In genomic region chr4:152434836-152435235, GRCm38 (mm10) we compare ENCODE assay signal across 8 mouse cellular contexts. TPM values are rescaled to one million over a fixed set of nuclear protein-coding genes. Genes with fewer than 3 reads are reported as not detected.
DNase-seq lines count a peak whose midpoint lies in the region; ATAC-seq and TF ChIP-seq lines count a peak whose summit lies in the region.

No protein-coding gene starts in this region.

- H3K4me1 ChIP-seq in heart, embryonic 13.5 days = peaks cover 5% of the 10 kb centered on the region
- H3K4me1 ChIP-seq in kidney, embryonic 16.5 days (ENCODE audit: insufficient read depth, low read length) = no peaks in the 10 kb centered on the region
- H3K4me1 ChIP-seq in limb, embryonic 15.5 days = peaks cover 9% of the 10 kb centered on the region; the same call in 1 of the 2 replicates
- no peaks in the 10 kb centered on the region for H3K4me1 ChIP-seq in stomach, embryonic 14.5 days (ENCODE audit: control insufficient read depth, insufficient read depth, low read length)

- H3K9ac ChIP-seq in heart, embryonic 13.5 days = no peak overlapping the region
- H3K9ac ChIP-seq in kidney, embryonic 16.5 days (replicated peaks; ENCODE audit: low read length) = no peak overlapping the region
- no peak overlapping the region for H3K9ac ChIP-seq in limb, embryonic 15.5 days
- H3K9ac ChIP-seq in stomach, embryonic 14.5 days (replicated peaks; ENCODE audit: low read depth, low read length) = no peak overlapping the region

- DNase-seq in B cell, adult 2 months = peak; percentile 75 to 78
- DNase-seq in brain, embryonic 14.5 days (ENCODE audit: low read depth) = peak; percentile 97
- DNase-seq in natural killer cell, adult 2 months (ENCODE audit: low spot score in 2 of 2) = peak; percentile 53 to 69

- no peaks in the 10 kb centered on the region for H3K36me3 ChIP-seq in heart, embryonic 13.5 days
- H3K36me3 ChIP-seq in kidney, embryonic 16.5 days (ENCODE audit: insufficient read depth, low read length) = no peaks in the 10 kb centered on the region
- no peaks in the 10 kb centered on the region for H3K36me3 ChIP-seq in limb, embryonic 15.5 days
- no peaks in the 10 kb centered on the region for H3K36me3 ChIP-seq in stomach, embryonic 14.5 days (ENCODE audit: control insufficient read depth, insufficient read depth, low read length)

- 3% methylated on average over 9 of the region's 9 CpGs for WGBS in heart, embryonic 13.5 days
- 4% methylated on average over 9 of the region's 9 CpGs for WGBS in kidney, embryonic 16.5 days
- 2% methylated on average over 9 of the region's 9 CpGs for WGBS in limb, embryonic 15.5 days
- 2% methylated on average over 9 of the region's 9 CpGs for WGBS in stomach, embryonic 14.5 days

- peak overlapping the region; percentile 64 for H3K4me2 ChIP-seq in heart, embryonic 13.5 days
- peak overlapping the region; percentile 38 for H3K4me2 ChIP-seq in kidney, embryonic 16.5 days (replicated peaks; ENCODE audit: low read depth, low read length)
- H3K4me2 ChIP-seq in limb, embryonic 15.5 days = peak overlapping the region; percentile 45
- H3K4me2 ChIP-seq in stomach, embryonic 14.5 days (replicated peaks; ENCODE audit: low read depth, low read length) = peak overlapping the region; percentile 31

- peak; percentile 63; the same call in 1 of the 2 replicates for ATAC-seq in erythroblast, adult 5-6 weeks (replicated peaks; ENCODE audit: low FRiP score, poor library complexity, severe bottlenecking)
- no peak for ATAC-seq in heart, embryonic 13.5 days (ENCODE audit: extremely low read depth, insufficient number of reproducible peaks, low FRiP score, low TSS enrichment)
- peak; percentile 92 for ATAC-seq in kidney, embryonic 16.5 days (ENCODE audit: low FRiP score, low TSS enrichment)
- ATAC-seq in limb, embryonic 15.5 days (ENCODE audit: insufficient number of reproducible peaks, low FRiP score, low TSS enrichment, low read depth) = no peak
- ATAC-seq in stomach, embryonic 14.5 days (ENCODE audit: insufficient number of reproducible peaks, insufficient read depth, low FRiP score, low read depth) = peak; percentile 82

- no peaks in the 10 kb centered on the region for H3K9me3 ChIP-seq in heart, embryonic 13.5 days
- no peaks in the 10 kb centered on the region for H3K9me3 ChIP-seq in kidney, embryonic 16.5 days (ENCODE audit: low read length)
- H3K9me3 ChIP-seq in limb, embryonic 15.5 days = no peaks in the 10 kb centered on the region
- no peaks in the 10 kb centered on the region for H3K9me3 ChIP-seq in stomach, embryonic 14.5 days (ENCODE audit: control insufficient read depth, low read depth, low read length)

- peak; percentile 97 for TF ChIP-seq CTCF in brain, embryonic 14.5 days (IDR thresholded peaks at IDR 0.05; ENCODE audit: borderline replicate concordance, extremely low read depth, insufficient read depth, insufficient read length)

- no peak for TF ChIP-seq POLR2A in brain, embryonic 14.5 days (IDR thresholded peaks at IDR 0.05; ENCODE audit: borderline replicate concordance, extremely low read depth, insufficient read depth, insufficient read length, poor library complexity, severe bottlenecking)

- H3K27me3 ChIP-seq in heart, embryonic 13.5 days (replicated peaks) = peaks cover 52% of the 10 kb centered on the region
- peaks cover 3% of the 10 kb centered on the region; the same call in 1 of the 2 replicates for H3K27me3 ChIP-seq in kidney, embryonic 16.5 days (ENCODE audit: insufficient read depth, low read length)
- 0 out of 2 replicates have a peak, but pooled peaks cover 3% of the 10 kb centered on the region for H3K27me3 ChIP-seq in limb, embryonic 15.5 days
- no peaks in the 10 kb centered on the region for H3K27me3 ChIP-seq in stomach, embryonic 14.5 days (ENCODE audit: control insufficient read depth, insufficient read depth, low read length)

- H3K4me3 ChIP-seq in heart, embryonic 13.5 days = peak overlapping the region; percentile 31
- H3K4me3 ChIP-seq in kidney, embryonic 16.5 days (ENCODE audit: low read length) = 0 out of 2 replicates have a peak overlapping the region, but pooled peaks have one; percentile 1
- H3K4me3 ChIP-seq in limb, embryonic 15.5 days = peak overlapping the region; percentile 18
- no peak overlapping the region for H3K4me3 ChIP-seq in stomach, embryonic 14.5 days (ENCODE audit: low read depth, low read length)

- no peak overlapping the region for H3K27ac ChIP-seq in heart, embryonic 13.5 days (replicated peaks)
- H3K27ac ChIP-seq in kidney, embryonic 16.5 days (ENCODE audit: low read length) = no peak overlapping the region
- H3K27ac ChIP-seq in limb, embryonic 15.5 days = no peak overlapping the region
- no peak overlapping the region for H3K27ac ChIP-seq in stomach, embryonic 14.5 days (ENCODE audit: low read length)

RNA-seq across cellular contexts. Expression of gene Nphp4, which starts 41.7 kb away (rescaled TPM):
- 7.9 and 10.0 TPM in 2 replicates for polyA plus RNA-seq in brain, embryonic 14.5 days (2012; rRNA removed)
- total RNA-seq in erythroblast, adult 5-6 weeks (2015; ENCODE audit: low replicate concordance) = not detected in 2 replicates
- total RNA-seq in erythroblast, adult 5-6 weeks (2017; ENCODE audit: low replicate concordance) = 0.34 TPM in 1 of 2 replicates, not detected in the other
- 1.7 TPM in 2 replicates for polyA plus RNA-seq in heart, embryonic 13.5 days (2015; fragmentation: Nextera tagmentation; extraction: Ambion mirVana)
- polyA plus RNA-seq in kidney, embryonic 16.5 days (2015; fragmentation: Nextera tagmentation; extraction: Ambion mirVana) = 5.0 and 5.2 TPM in 2 replicates
- 2.3 TPM in 2 replicates for polyA plus RNA-seq in limb, embryonic 15.5 days (2015; fragmentation: Nextera tagmentation; extraction: Ambion mirVana)
- 2.5 and 4.0 TPM in 2 replicates for polyA plus RNA-seq in stomach, embryonic 14.5 days (2014; fragmentation: Nextera tagmentation; extraction: Ambion mirVana)

RNA-seq across cellular contexts. Expression of gene Kcnab2, which starts 42.8 kb away (rescaled TPM):
- polyA plus RNA-seq in brain, embryonic 14.5 days (2012; rRNA removed) = 8.5 and 15.5 TPM in 2 replicates
- total RNA-seq in erythroblast, adult 5-6 weeks (2015; ENCODE audit: low replicate concordance) = 9.2 and 13.6 TPM in 2 replicates
- 7.4 and 12.1 TPM in 2 replicates for total RNA-seq in erythroblast, adult 5-6 weeks (2017; ENCODE audit: low replicate concordance)
- polyA plus RNA-seq in heart, embryonic 13.5 days (2015; fragmentation: Nextera tagmentation; extraction: Ambion mirVana) = 4.1 and 5.0 TPM in 2 replicates
- 5.9 and 6.6 TPM in 2 replicates for polyA plus RNA-seq in kidney, embryonic 16.5 days (2015; fragmentation: Nextera tagmentation; extraction: Ambion mirVana)
- 7.6 and 8.2 TPM in 2 replicates for polyA plus RNA-seq in limb, embryonic 15.5 days (2015; fragmentation: Nextera tagmentation; extraction: Ambion mirVana)
- 3.9 and 4.1 TPM in 2 replicates for polyA plus RNA-seq in stomach, embryonic 14.5 days (2014; fragmentation: Nextera tagmentation; extraction: Ambion mirVana)

Comparison
In these comparisons a context has a peak if more than half of its experiments do, and no peak if none do; other contexts are left out.
1. ATAC-seq: peak in erythroblast, adult 5-6 weeks (single experiment), kidney, embryonic 16.5 days (single experiment) and stomach, embryonic 14.5 days (single experiment); none in heart, embryonic 13.5 days (single experiment) and limb, embryonic 15.5 days (single experiment).
2. Peak in every context shown above with its lines, with median percentiles within 50 percentile points of each other: DNase-seq and H3K4me2 ChIP-seq.